Mouse (Mus musculus): Measurements from ENCODE around the gene Ptgfrn. TPM values are rescaled to one million over a fixed set of nuclear protein-coding genes. Genes with fewer than 3 reads are reported as not detected.

Ptgfrn gene
- total and polyA plus RNA-seq, 3 experiments = not detected

DNA sequence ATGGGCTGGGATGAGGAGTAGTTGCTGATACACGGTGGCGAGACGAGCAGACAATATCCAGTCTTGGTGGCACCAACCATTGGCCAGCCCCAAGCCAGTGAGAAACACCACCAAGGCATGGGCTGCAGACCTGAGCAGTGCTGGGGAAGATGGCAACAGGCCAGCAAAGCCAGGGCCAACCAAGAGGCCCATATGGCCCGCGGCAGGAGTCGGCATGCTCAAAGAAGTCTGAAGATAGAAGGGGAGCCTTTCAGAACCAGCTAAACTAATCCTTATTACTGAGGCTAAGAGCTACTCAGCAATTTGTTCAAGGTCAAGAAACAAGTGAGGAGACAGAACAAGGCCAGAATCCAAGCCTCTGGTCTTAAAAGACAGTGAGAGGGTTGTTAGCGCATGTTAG is 8.9 kb downstream of the Ptgfrn start:
- Histone ChIP-seq H3K27ac (ENCODE audit: control insufficient read depth, low read depth, low read length) (no peak overlapping the region), H3K79me2 (ENCODE audit: control insufficient read depth, insufficient read depth, low read length, poor library complexity) (no peaks in the 10 kb centered on the region), H3K9me3 (replicated peaks; ENCODE audit: insufficient read depth, low read length) (no peaks in the 10 kb centered on the region), H3K27me3 (ENCODE audit: control insufficient read depth in 1 of 2, insufficient read depth in 2 of 2, low read length in 2 of 2) (no peaks in the 10 kb centered on the region), H3K36me3 (ENCODE audit: control insufficient read depth in 1 of 2, insufficient read depth in 2 of 2, low read length in 2 of 2) (no peaks in the 10 kb centered on the region), H3K9ac (ENCODE audit: control insufficient read depth, low read depth, low read length, poor library complexity, severe bottlenecking) (no peak overlapping the region), H3K4me1 (ENCODE audit: control insufficient read depth in 1 of 2, insufficient read depth in 2 of 2, low read length in 2 of 2) (no peaks in the 10 kb centered on the region), H3K4me3 (ENCODE audit: control insufficient read depth in 1 of 2, insufficient read depth in 1 of 2, low read depth in 2 of 2, low read length in 2 of 2) (no peak overlapping the region)
- TF ChIP-seq BHLHE40 (IDR thresholded peaks at IDR 0.05; ENCODE audit: borderline replicate concordance, low read depth, low read length) = no peak
- TF ChIP-seq POLR2AphosphoS2 (IDR thresholded peaks at IDR 0.05; ENCODE audit: low read length) = no peak
- TF ChIP-seq POLR2AphosphoS5 (IDR thresholded peaks at IDR 0.05; ENCODE audit: borderline replicate concordance, low read depth, low read length) = no peak
- no peak for DNase-seq (ENCODE audit: low read depth, low spot score)

DNA sequence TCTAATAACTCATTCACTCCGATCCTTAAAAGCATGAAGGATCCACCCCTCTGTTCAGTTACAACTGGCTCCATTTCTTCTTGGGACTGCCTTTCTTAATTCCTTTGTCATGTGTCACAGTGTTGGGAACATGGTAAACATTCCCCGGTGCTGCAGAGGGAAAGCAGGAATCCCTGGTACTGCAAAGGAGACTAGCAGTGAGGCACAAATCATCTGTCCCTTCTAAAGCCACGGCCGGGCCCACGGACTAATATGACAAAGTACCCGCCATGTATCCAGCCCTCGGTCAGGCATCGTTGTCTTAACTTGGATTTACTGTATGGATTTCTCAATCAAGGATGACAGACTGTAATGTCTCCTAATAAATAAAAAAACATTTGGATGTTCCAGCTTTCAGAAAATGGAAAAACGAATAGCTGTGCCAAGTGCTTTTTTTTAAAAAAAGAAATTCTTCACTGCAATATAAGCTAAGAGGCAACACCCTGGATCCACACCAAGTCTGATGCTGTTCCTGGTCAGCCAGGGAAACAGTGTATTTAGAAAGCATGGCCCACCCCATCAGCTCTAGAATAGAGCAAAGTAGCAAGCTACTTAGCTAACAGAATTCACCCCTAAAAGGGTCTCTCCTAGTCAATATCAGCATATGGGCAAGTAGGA is 10.2 kb downstream of the Ptgfrn start:
- no peak for DNase-seq (ENCODE audit: low read depth, low spot score)
- Histone ChIP-seq H3K36me3 (ENCODE audit: control insufficient read depth in 1 of 2, insufficient read depth in 2 of 2, low read length in 2 of 2) (no peaks in the 10 kb centered on the region), H3K4me1 (ENCODE audit: control insufficient read depth in 1 of 2, insufficient read depth in 2 of 2, low read length in 2 of 2) (no peaks in the 10 kb centered on the region), H3K9me3 (replicated peaks; ENCODE audit: insufficient read depth, low read length) (no peaks in the 10 kb centered on the region), H3K79me2 (ENCODE audit: control insufficient read depth, insufficient read depth, low read length, poor library complexity) (no peaks in the 10 kb centered on the region), H3K27me3 (ENCODE audit: control insufficient read depth in 1 of 2, insufficient read depth in 2 of 2, low read length in 2 of 2) (no peaks in the 10 kb centered on the region), H3K9ac (ENCODE audit: control insufficient read depth, low read depth, low read length, poor library complexity, severe bottlenecking) (no peak overlapping the region), H3K4me3 (ENCODE audit: control insufficient read depth in 1 of 2, insufficient read depth in 1 of 2, low read depth in 2 of 2, low read length in 2 of 2) (no peak overlapping the region), H3K27ac (ENCODE audit: control insufficient read depth, low read depth, low read length) (no peak overlapping the region)
- TF ChIP-seq USF1 (IDR thresholded peaks at IDR 0.05; ENCODE audit: low read depth, low read length) = no peak
- TF ChIP-seq SMC3 (IDR thresholded peaks at IDR 0.05; ENCODE audit: low read depth, low read length) = no peak
- no peak for TF ChIP-seq E2F4 (IDR thresholded peaks at IDR 0.05; ENCODE audit: borderline replicate concordance, low read depth, low read length)
- no peak for TF ChIP-seq MYB (IDR thresholded peaks at IDR 0.05; ENCODE audit: low read depth, low read length)
- no peak for TF ChIP-seq ELF1 (IDR thresholded peaks at IDR 0.05; ENCODE audit: low read depth, low read length)

DNA sequence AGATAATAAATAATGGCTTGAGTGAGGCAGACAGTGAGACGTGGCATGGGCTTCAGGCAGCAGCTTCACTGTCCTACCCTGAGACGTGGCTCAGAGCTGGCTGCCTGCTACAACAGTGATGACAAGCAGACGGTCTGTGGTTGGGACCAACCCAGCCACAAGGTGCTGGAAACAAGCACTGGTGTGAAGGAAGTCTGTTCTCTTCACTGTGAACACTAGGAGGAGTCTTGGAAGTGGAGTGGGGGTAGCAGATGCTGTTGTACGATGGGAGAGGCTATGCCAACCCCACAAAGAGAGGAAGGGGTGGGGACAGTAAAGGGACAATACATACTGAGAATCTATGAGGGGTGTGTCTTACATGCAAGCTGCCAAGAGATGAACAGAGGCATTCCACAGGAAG is 12.0 kb downstream of the Ptgfrn start:
- Histone ChIP-seq H3K9me3 (replicated peaks; ENCODE audit: insufficient read depth, low read length) (no peaks in the 10 kb centered on the region), H3K9ac (ENCODE audit: control insufficient read depth, low read depth, low read length, poor library complexity, severe bottlenecking) (no peak overlapping the region), H3K27me3 (ENCODE audit: control insufficient read depth in 1 of 2, insufficient read depth in 2 of 2, low read length in 2 of 2) (no peaks in the 10 kb centered on the region), H3K4me3 (ENCODE audit: control insufficient read depth in 1 of 2, insufficient read depth in 1 of 2, low read depth in 2 of 2, low read length in 2 of 2) (no peak overlapping the region), H3K36me3 (ENCODE audit: control insufficient read depth in 1 of 2, insufficient read depth in 2 of 2, low read length in 2 of 2) (no peaks in the 10 kb centered on the region), H3K4me1 (ENCODE audit: control insufficient read depth in 1 of 2, insufficient read depth in 2 of 2, low read length in 2 of 2) (no peaks in the 10 kb centered on the region), H3K27ac (ENCODE audit: control insufficient read depth, low read depth, low read length) (no peak overlapping the region), H3K79me2 (ENCODE audit: control insufficient read depth, insufficient read depth, low read length, poor library complexity) (no peaks in the 10 kb centered on the region)
- TF ChIP-seq ZC3H11A (IDR thresholded peaks at IDR 0.05; ENCODE audit: low read depth, low read length) (no peak), BHLHE40 (IDR thresholded peaks at IDR 0.05; ENCODE audit: borderline replicate concordance, low read depth, low read length) (no peak), MAFK (IDR thresholded peaks at IDR 0.05; ENCODE audit: borderline replicate concordance, low read depth, low read length) (no peak), E2F4 (IDR thresholded peaks at IDR 0.05; ENCODE audit: borderline replicate concordance, low read depth, low read length) (no peak), JUND (IDR thresholded peaks at IDR 0.05; ENCODE audit: low read depth, low read length) (no peak), USF1 (IDR thresholded peaks at IDR 0.05; ENCODE audit: low read depth, low read length) (no peak), POLR2AphosphoS5 (IDR thresholded peaks at IDR 0.05; ENCODE audit: borderline replicate concordance, low read depth, low read length) (no peak), ZMIZ1 (IDR thresholded peaks at IDR 0.05; ENCODE audit: low read depth, low read length) (no peak)
- no peak for DNase-seq (ENCODE audit: low read depth, low spot score)
